Mouse (Mus musculus) liver (tissue): ENCODE measurements around the gene Tbc1d13.
"Not testable (repeated sequence)": the region's sequence is repeated elsewhere in the genome, so short reads cannot be mapped to it uniquely, and the experiment has no call there.

Experiments
- DNase-seq: peaks from one replicate; pipeline ENCODE4 v3.0.0-alpha.2; 2020; ENCODE audit warnings: mixed read lengths

Gene Tbc1d13

DNA sequence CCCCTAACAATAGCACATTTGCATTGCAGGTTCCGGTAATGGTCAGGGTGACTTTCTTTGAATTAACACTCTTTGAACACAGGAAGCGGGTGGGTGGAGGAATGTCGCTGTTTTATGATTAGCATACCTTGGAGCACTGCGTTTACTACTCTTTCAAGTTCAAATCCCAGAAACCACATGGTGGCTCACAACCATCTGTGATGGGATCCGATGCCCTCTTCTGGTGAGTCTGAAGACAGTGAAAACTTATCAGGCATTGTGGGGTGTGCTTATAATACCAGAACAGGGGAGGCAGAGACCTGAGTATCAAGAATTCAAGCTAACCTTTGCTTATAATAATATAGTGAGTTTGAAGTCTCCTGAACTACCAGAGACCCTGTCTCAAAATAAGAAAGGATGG, 2.3 kb upstream of the Tbc1d13 start:
- not testable (repeated sequence) for DNase-seq

- peak; percentile 23 for DNase-seq
Observed at GRCm38 (mm10) chr2:30132801-30133612, 539 bp upstream of the Tbc1d13 start.

- no peak for DNase-seq
Observed at GRCm38 (mm10) chr2:30134378-30134711, 799 bp downstream of the Tbc1d13 start.

GRCm38 (mm10) chr2:30134928-30135620, 1.5 kb downstream of the Tbc1d13 start:
- no peak for DNase-seq

- DNase-seq, result peak; percentile 37
Observed at GRCm38 (mm10) chr2:30136458-30136857, 2.9 kb downstream of the Tbc1d13 start.

- DNase-seq, result not testable (repeated sequence)
Observed at GRCm38 (mm10) chr2:30140021-30140420, 6.5 kb downstream of the Tbc1d13 start.

GRCm38 (mm10) chr2:30144436-30144835, 10.9 kb downstream of the Tbc1d13 start:
- no peak for DNase-seq

DNA sequence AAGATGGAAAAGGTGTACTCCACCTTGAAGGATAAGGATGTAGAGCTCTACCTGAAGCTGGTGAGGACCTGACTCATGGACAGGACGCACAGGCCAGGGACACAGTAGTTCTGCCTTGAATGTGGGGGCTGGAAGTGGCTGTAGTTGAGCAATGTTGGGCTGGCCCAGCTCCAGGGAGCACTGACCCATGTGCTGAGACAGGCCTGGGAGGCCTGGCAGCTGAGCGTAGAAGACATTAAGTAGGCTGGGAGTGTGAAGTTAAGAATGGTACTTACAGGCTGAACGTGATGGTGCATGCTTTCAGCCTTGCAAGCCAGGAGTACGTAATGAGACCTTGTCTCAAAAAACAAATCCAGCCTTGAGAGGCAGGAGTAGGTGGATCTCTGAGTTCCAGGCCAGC, 13.9 kb downstream of the Tbc1d13 start:
- DNase-seq, result no peak

DNA sequence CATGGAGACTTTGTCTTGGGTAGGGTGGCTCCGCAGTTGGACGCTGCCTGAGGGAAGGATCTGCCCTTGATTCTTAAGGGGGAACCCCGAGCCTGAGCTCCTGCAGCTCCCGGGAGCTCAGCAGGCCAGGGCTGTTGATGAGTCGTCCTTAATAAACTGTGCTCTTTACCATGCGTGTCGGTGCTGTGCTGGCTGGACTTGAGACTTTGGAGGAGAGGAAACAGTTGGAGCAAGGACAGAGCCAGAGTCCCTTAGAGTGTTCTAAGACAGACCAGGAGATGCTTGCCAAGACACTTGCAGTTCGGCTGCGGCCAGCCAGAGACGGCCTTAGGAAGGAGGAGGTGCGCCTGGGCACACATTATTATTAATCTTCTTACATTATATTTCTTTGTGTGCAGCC, 18.3 kb downstream of the Tbc1d13 start:
- DNase-seq, result no peak

GRCm38 (mm10) chr2:30152616-30153015, 19.1 kb downstream of the Tbc1d13 start:
- DNase-seq, result no peak

DNA sequence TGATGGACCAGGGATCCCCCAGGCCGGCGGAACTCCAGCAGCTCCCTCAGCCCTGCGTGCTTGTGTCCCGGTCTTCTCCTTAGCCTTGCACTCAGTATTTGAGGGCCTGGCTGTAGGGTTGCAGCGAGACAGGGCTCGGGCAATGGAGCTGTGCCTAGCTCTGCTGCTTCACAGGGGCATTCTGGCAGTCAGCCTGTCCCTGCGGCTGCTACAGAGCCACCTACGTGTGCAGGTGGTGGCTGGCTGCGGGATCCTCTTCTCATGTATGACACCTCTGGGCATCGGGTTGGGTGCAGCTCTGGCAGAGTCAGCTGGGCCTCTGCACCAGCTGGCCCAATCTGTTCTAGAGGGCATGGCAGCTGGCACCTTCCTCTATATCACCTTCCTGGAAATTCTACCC, 26.3 kb downstream of the Tbc1d13 start:
- DNase-seq, result not testable (repeated sequence)

DNA sequence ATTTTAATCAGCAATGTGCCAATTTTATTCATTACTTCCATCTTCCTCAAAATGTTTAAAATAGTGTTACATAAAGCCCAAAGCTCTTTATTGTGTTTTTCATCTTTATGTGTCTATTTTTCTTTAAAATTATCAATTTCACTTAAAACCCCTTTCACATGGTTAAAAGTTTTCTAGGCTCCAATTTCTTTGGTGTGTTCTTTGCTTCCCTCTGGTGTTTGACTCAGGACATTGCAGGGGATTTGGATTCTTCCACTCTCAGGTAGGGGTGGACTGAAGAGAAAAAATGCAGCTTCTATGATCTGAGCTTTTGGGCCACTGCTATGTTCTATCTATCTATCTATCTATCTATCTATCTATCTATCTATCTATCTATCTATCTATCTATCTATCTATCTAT, 28.3 kb downstream of the Tbc1d13 start:
- DNase-seq, result peak; percentile 24

- DNase-seq, result no peak
Observed at GRCm38 (mm10) chr2:30164340-30164932, 30.9 kb downstream of the Tbc1d13 start.

DNA sequence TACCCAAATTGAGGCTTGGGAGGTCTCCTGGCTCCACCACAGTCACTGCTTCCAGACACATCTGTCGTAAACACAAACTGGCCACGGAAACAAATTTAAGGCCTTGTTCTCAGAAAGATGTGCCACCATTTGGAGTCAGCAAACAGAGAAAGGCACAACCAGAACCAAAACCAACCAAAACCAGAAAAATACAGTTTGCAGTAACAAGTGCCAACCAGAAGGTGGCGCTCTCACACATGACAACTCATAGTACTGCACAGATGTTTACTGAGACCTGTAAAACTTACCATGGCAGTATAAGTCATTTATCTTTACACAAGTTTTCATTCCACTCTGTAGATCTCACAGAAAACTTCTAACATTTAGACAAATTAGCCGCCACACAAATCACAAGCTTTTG, 33.1 kb downstream of the Tbc1d13 start:
- no peak for DNase-seq

GRCm38 (mm10) chr2:30171371-30171996, 37.9 kb downstream of the Tbc1d13 start, which contains the start of gene Endog:
Gene Endog, plus strand, starts transcription at chr2:30171493.
- DNase-seq, result peak; percentile 84

DNA sequence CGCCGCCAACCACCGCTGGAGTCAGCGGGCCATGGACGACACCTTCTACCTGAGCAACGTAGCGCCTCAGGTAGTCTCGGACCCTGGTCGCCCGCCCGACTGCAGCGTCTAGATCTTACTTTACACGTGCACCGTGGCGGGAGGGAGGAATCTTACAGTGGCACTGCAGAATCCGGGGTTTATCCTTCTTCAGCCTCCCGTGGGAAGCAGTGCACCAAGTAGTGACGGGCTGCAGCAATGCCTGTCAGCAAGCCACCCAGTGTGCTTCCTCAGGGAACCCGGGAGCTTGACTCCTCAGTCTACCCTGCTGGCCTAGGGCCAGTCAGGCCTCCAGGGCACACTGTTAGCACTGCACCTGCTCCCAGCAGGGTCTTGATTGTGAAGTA, 38.4 kb downstream of the Tbc1d13 start:
- no peak for DNase-seq

DNA sequence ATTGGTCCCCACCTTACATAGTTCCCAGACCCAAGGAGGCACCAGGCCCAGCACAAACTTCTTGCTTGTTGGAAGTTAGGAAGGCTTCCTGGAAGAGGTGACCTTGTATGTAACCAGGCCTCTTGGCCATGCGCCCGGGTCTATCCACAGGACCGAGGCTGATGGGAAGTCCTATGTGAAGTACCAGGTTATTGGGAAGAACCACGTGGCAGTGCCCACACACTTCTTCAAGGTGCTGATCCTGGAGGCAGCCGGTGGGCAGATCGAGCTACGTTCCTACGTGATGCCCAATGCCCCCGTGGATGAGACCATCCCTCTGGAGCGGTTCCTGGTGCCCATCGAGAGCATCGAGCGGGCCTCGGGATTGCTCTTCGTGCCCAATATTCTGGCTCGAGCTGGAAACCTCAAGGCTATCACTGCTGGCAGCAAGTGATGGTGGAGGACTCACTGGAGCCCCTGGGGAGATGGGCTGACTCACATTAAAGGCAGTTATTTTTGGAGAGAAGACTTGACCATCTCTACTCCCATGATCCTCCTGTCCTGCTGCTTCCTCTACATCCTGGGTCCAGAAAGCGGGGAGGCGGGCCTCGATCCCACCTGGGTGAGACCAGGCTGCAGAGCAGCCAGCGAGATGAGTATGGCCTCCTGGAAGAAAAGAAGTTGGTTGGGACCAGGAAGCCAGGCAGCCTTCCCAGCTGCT, 40.1 kb downstream of the Tbc1d13 start:
- no peak for DNase-seq

DNA sequence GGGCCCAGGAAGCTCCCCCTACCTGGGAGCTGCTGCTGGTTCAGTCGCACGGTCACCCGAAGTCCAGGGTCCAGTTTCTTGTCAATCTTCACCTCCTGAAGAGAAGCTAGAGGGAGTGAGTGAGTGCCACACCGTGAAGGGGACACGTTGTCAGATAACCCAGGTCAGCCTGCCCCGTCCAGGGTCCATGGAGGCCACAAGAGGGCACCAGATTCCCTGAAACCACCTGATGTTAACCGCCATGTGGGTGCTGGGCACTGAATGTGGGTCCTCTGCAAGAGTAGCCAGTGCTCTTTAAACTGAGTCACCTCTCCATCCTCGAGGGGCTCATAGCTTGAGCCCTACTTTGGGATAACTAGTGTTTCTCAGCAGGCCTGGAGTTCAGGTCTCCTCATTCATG, 42.4 kb downstream of the Tbc1d13 start:
- DNase-seq, result peak; percentile 19

- DNase-seq, result no peak
Observed at GRCm38 (mm10) chr2:30176561-30176960, 43.0 kb downstream of the Tbc1d13 start.

GRCm38 (mm10) chr2:30177700-30178675, 44.4 kb downstream of the Tbc1d13 start, which contains the start of gene Spout1:
Gene Spout1, minus strand, starts transcription at chr2:30178459.
- DNase-seq, result peak; percentile 95

DNA sequence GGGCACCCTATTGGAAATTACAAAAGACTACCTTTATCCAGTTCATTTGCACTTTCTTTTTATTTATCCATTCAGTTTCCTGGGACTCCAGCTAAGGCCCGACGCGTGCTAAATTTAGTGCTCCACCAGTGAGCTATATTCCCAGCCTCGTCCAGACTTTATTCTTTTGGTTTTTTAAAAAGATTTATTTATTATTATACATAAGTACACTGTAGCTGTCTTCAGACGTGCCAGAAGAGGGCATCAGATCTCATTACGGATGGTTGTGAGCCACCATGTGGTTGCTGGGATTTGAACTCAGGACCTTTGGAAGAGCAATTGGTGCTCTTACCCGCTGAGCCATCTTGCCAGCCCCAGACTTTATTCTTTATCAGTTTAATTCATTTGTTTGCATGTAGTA, 45.2 kb downstream of the Tbc1d13 start:
- DNase-seq, result not testable (repeated sequence)
